Mouse (Mus musculus): ENCODE results near the gene Aqp11. TPM values are rescaled to one million over a fixed set of nuclear protein-coding genes. Genes with fewer than 3 reads are reported as not detected.

Gene Aqp11
- polyA plus RNA-seq, 1 experiment from 2014 or later = 2.7 TPM

- Histone ChIP-seq H3K9ac (no peak overlapping the region), H3K27me3 (replicated peaks) (no peaks in the 10 kb centered on the region), H3K27ac (replicated peaks) (no peak overlapping the region), H3K36me3 (peaks cover 22% of the 10 kb centered on the region), H3K4me3 (no peak overlapping the region), H3K4me2 (no peak overlapping the region), H3K4me1 (peaks cover 15% of the 10 kb centered on the region), H3K9me3 (peaks cover 3% of the 10 kb centered on the region; the same call in 1 of the 2 replicates)
- ATAC-seq (ENCODE audit: extremely low read depth, insufficient number of reproducible peaks, low FRiP score, low TSS enrichment) = no peak
- WGBS = 90% methylated on average over 4 of the region's 4 CpGs
Observed at GRCm38 (mm10) chr7:97700173-97700572, 37.9 kb downstream of the Aqp11 start.

GRCm38 (mm10) chr7:97696506-97697254, 41.4 kb downstream of the Aqp11 start, which contains the start of gene Clns1a:
Gene Clns1a, plus strand, starts transcription at chr7:97696634.
- peak; percentile 88 for ATAC-seq (ENCODE audit: extremely low read depth, insufficient number of reproducible peaks, low FRiP score, low TSS enrichment)
- Histone ChIP-seq H3K4me2 (peak within 1 kb of the TSS; percentile 72), H3K4me1 (peaks cover 15% of the 10 kb centered on the region), H3K4me3 (peak within 1 kb of the TSS; percentile 99), H3K27ac (replicated peaks) (peak within 1 kb of the TSS; percentile 66), H3K9me3 (peaks cover 3% of the 10 kb centered on the region; the same call in 1 of the 2 replicates), H3K9ac (peak within 1 kb of the TSS; percentile 96), H3K36me3 (peaks cover 19% of the 10 kb centered on the region), H3K27me3 (replicated peaks) (no peaks in the 10 kb centered on the region)
- WGBS = under 1% methylated on average over 63 of the region's 63 CpGs

GRCm38 (mm10) chr7:97696133-97696505, 42.0 kb downstream of the Aqp11 start:
- Histone ChIP-seq H3K27ac (replicated peaks) (peak overlapping the region; percentile 66), H3K27me3 (replicated peaks) (no peaks in the 10 kb centered on the region), H3K9ac (peak overlapping the region; percentile 96), H3K4me3 (peak overlapping the region; percentile 99), H3K36me3 (peaks cover 16% of the 10 kb centered on the region), H3K9me3 (peaks cover 3% of the 10 kb centered on the region; the same call in 1 of the 2 replicates), H3K4me1 (peaks cover 15% of the 10 kb centered on the region), H3K4me2 (peak overlapping the region; percentile 72)
- ATAC-seq (ENCODE audit: extremely low read depth, insufficient number of reproducible peaks, low FRiP score, low TSS enrichment) = no peak
- 31% methylated on average over 19 of the region's 19 CpGs for WGBS

- no peak overlapping the region for H3K4me3 ChIP-seq
- 95% methylated on average over 1 of the region's 1 CpGs for WGBS
- H3K4me1 ChIP-seq = peaks cover 15% of the 10 kb centered on the region
- ATAC-seq (ENCODE audit: extremely low read depth, insufficient number of reproducible peaks, low FRiP score, low TSS enrichment) = no peak
- no peak overlapping the region for H3K9ac ChIP-seq
- H3K4me2 ChIP-seq = peak overlapping the region; percentile 72; the same call in 1 of the 2 replicates
- peaks cover 3% of the 10 kb centered on the region; the same call in 1 of the 2 replicates for H3K9me3 ChIP-seq
- H3K36me3 ChIP-seq = peaks cover 16% of the 10 kb centered on the region
- no peaks in the 10 kb centered on the region for H3K27me3 ChIP-seq (replicated peaks)
- H3K27ac ChIP-seq (replicated peaks) = no peak overlapping the region
Observed at GRCm38 (mm10) chr7:97695441-97695840, 42.6 kb downstream of the Aqp11 start.

- Histone ChIP-seq H3K36me3 (peaks cover 44% of the 10 kb centered on the region), H3K4me3 (no peak overlapping the region), H3K9ac (no peak overlapping the region), H3K4me1 (no peaks in the 10 kb centered on the region), H3K9me3 (no peaks in the 10 kb centered on the region), H3K4me2 (no peak overlapping the region), H3K27ac (replicated peaks) (no peak overlapping the region), H3K27me3 (replicated peaks) (no peaks in the 10 kb centered on the region)
- WGBS = 84% methylated on average over 2 of the region's 2 CpGs
- no peak for ATAC-seq (ENCODE audit: extremely low read depth, insufficient number of reproducible peaks, low FRiP score, low TSS enrichment)
Observed at GRCm38 (mm10) chr7:97687831-97688230, 50.3 kb downstream of the Aqp11 start.

- no peak overlapping the region for H3K4me3 ChIP-seq
- no peak overlapping the region for H3K4me2 ChIP-seq
- H3K27me3 ChIP-seq (replicated peaks) = no peaks in the 10 kb centered on the region
- no peaks in the 10 kb centered on the region for H3K4me1 ChIP-seq
- no peak for ATAC-seq (ENCODE audit: extremely low read depth, insufficient number of reproducible peaks, low FRiP score, low TSS enrichment)
- 12% methylated on average over 1 of the region's 1 CpGs for WGBS
- no peaks in the 10 kb centered on the region for H3K9me3 ChIP-seq
- no peak overlapping the region for H3K27ac ChIP-seq (replicated peaks)
- H3K9ac ChIP-seq = no peak overlapping the region
- peaks cover 74% of the 10 kb centered on the region for H3K36me3 ChIP-seq
Observed at GRCm38 (mm10) chr7:97679239-97679638, 58.9 kb downstream of the Aqp11 start.

Other genes with a start within 250 kb of the Aqp11 start
- 36.4 and 39.7 TPM in 2 replicates for gene Aamdc, start 158.8 kb downstream of the Aqp11 start, polyA plus RNA-seq (2015; fragmentation: Nextera tagmentation; extraction: Ambion mirVana)
- 11.2 and 14.0 TPM in 2 replicates for gene Rsf1, start 158.4 kb downstream of the Aqp11 start, polyA plus RNA-seq (2015; fragmentation: Nextera tagmentation; extraction: Ambion mirVana)
- gene Clns1a, start 41.7 kb downstream of the Aqp11 start, polyA plus RNA-seq (2015; fragmentation: Nextera tagmentation; extraction: Ambion mirVana) = 96.0 and 110 TPM in 2 replicates
- gene Pak1, start 50.3 kb upstream of the Aqp11 start, polyA plus RNA-seq (2015; fragmentation: Nextera tagmentation; extraction: Ambion mirVana) = 4.6 and 4.7 TPM in 2 replicates
- gene Gdpd4, start 181.7 kb upstream of the Aqp11 start, polyA plus RNA-seq (2015; fragmentation: Nextera tagmentation; extraction: Ambion mirVana) = not detected in 2 replicates